Mouse (Mus musculus) G1E (cell line): Measurements from ENCODE around the gene Art2b. TPM values are rescaled to one million over a fixed set of nuclear protein-coding genes. Genes with fewer than 3 reads are reported as not detected.
A peak's percentile ranks its signal among the peaks of the same experiment; 100 is the strongest.

Experiments
- ATAC-seq: 2 replicates; pipeline ENCODE4 v1.8.0; 2016; ENCODE audit warnings: mild to moderate bottlenecking; ENCODE audit not compliant: insufficient number of reproducible peaks, poor library complexity, low FRiP score, severe bottlenecking; ENCODE audit errors: extremely low read depth
- DNase-seq: peaks from one replicate; pipeline ENCODE4 v3.0.0; 2012; ENCODE audit warnings: low spot score
- H3K27me3 ChIP-seq: 2 replicates; pipeline ENCODE4 v1.6.1; 2012; ENCODE audit warnings: mild to moderate bottlenecking, low read length, inconsistent platforms; ENCODE audit not compliant: insufficient read depth
- H3K36me3 ChIP-seq: replicated peaks from 2 replicates; pipeline ENCODE3; 2012; ENCODE audit warnings: mild to moderate bottlenecking, inconsistent platforms
- H3K4me1 ChIP-seq: 2 replicates; pipeline ENCODE4 v1.6.1; 2012; ENCODE audit warnings: low read depth, low read length, inconsistent platforms, mixed read lengths; ENCODE audit not compliant: insufficient read depth
- H3K4me3 ChIP-seq: 2 replicates; pipeline ENCODE4 v1.5.1; 2012; ENCODE audit warnings: low read depth, mild to moderate bottlenecking, inconsistent platforms, low read length, moderate library complexity, mixed read lengths
- H3K9me3 ChIP-seq: replicated peaks from 2 replicates; pipeline ENCODE4 v1.6.1; 2012; ENCODE audit warnings: inconsistent platforms
- CTCF ChIP-seq: IDR thresholded peaks from 2 replicates; pipeline ENCODE4 v1.5.1; 2012; ENCODE audit warnings: low read depth, low read length, inconsistent platforms, mixed read lengths
- GATA1 ChIP-seq: IDR thresholded peaks from 2 replicates; pipeline ENCODE4 v1.6.1; 2012; ENCODE audit warnings: borderline replicate concordance, low read length, inconsistent platforms, mixed read lengths
- GATA2 ChIP-seq: IDR thresholded peaks from 2 replicates; pipeline ENCODE4 v1.6.1; 2012; ENCODE audit warnings: low read depth, low read length, inconsistent platforms, borderline replicate concordance
- POLR2AphosphoS5 ChIP-seq: IDR thresholded peaks from 2 replicates; pipeline ENCODE4 v1.6.1; 2012; ENCODE audit warnings: low read depth, low read length, inconsistent platforms; ENCODE audit not compliant: insufficient replicate concordance
- TAL1 ChIP-seq: conservative IDR thresholded peaks from 2 replicates; pipeline ENCODE4 v1.6.1; 2012; ENCODE audit warnings: low read depth, low read length, inconsistent platforms, mixed read lengths
- polyA plus RNA-seq: library from polyadenylated mRNA; stranded (reverse); fragments of >175 nt; gene quantifications from 2 replicates; pipeline ENCODE4 v1.2.3, GENCODE M21; 2012
- total RNA-seq, 2 experiments: library from RNA; stranded (forward) in 1 of 2; stranded (reverse) in 1 of 2; fragments of 200-1000 nt in 1 of 2; fragments of >200 nt in 1 of 2; fragmentation: Nextera tagmentation in 1 of 2; gene quantifications; 2 replicates each; pipeline ENCODE4 v1.2.3; 2014 to 2017

Art2b gene
- total and polyA plus RNA-seq, 3 experiments = not detected

DNA sequence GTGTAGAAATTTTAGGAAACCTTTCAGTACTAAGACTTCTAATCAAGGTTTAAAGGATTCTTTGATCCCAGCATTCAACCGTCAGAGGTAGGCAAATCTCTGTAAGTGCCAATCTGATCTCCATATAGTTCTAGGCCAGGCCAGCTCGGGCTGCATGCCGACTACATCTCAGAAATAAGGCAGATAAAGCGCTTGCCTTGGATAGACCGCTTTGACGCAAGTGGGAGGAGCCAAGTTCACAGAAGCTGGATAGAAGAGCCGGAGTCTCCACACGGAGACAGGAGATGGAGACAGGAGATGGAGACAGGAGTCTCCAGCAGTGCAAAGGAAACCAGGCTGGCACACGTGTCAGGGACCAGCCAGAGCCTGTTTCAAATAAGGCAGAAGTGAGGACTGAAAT lies 45.6 kb downstream of the Art2b start:
- no peaks in the 10 kb centered on the region for H3K9me3 ChIP-seq
- no peaks in the 10 kb centered on the region for H3K4me1 ChIP-seq
- TF ChIP-seq CTCF (no peak), POLR2AphosphoS5 (no peak), GATA2 (no peak), GATA1 (no peak), TAL1 (no peak)
- H3K4me3 ChIP-seq = no peak overlapping the region
- no peak for DNase-seq
- ATAC-seq = no peak
- no peaks in the 10 kb centered on the region for H3K36me3 ChIP-seq
- H3K27me3 ChIP-seq = peaks cover 6% of the 10 kb centered on the region; the same call in 1 of the 2 replicates

DNA sequence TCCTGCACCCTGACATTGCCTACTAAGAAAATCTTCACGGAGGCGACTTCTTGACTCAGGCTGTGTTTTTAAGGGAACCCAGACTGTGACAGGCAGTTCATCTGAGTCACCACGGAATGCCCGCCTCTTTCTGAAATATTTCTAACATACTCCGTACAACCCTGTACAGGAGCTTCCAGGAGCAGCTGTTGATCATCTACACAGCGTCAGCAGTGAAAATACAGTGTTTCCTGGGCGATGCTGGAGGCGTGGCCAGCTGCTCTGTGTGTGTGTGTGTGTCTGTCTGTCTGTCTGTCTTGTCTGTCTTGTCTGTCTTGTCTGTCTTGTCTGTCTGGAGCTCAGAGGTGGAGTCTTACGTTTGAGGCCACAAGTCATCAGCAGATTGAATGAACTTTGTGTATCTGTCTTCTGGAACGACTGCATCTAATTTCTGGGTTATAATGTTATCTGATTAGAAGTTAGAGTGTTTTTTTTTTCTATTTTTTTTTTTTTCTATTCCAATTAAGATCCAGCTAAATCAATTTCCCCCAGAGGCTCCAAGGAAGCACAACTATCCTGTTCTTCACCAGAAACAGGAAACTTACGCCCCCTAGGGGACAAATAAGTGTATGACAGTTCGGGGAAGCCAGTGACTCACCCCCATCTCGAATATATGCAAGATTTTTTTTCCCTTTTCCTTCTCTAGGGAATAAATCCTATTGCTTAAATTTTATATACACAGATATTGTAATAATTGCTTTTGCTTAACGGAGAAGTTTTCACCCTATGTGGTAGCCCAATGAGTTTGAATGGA lies 47.1 kb downstream of the Art2b start:
- no peak for ATAC-seq
- H3K27me3 ChIP-seq = peaks cover 9% of the 10 kb centered on the region
- H3K9me3 ChIP-seq = no peaks in the 10 kb centered on the region
- H3K4me3 ChIP-seq = no peak overlapping the region
- no peaks in the 10 kb centered on the region for H3K36me3 ChIP-seq
- H3K4me1 ChIP-seq = no peaks in the 10 kb centered on the region
- DNase-seq = peak; percentile 8
- 0 out of 2 replicates have a peak, but pooled peaks have one; percentile 18 for TF ChIP-seq CTCF
- TF ChIP-seq GATA2 = no peak
- TF ChIP-seq POLR2AphosphoS5 = no peak
- no peak for TF ChIP-seq TAL1
- no peak for TF ChIP-seq GATA1

DNA sequence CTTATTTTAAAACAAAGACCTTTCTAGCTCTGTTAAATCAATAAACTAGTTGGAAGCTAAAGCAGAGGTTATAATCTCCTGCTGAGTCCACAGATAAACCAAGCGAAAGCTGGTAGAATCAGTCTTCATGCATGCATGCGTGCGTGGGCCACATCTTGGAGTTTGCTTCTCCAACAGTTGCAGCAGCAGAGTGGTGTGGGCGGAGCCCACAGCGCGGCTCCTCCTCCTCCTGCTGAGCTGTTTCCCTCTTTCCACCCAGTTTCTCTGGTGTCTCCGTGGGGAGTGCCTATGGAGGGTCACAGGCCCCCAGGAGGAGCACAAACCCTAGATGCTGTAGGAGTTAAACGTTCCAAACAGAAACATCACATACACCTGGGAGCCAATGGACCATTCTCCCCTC lies 47.9 kb downstream of the Art2b start:
- ATAC-seq = no peak
- TF ChIP-seq POLR2AphosphoS5 (no peak), GATA2 (no peak), GATA1 (no peak), TAL1 (no peak), CTCF (no peak)
- Histone ChIP-seq H3K4me1 (no peaks in the 10 kb centered on the region), H3K4me3 (no peak overlapping the region), H3K9me3 (no peaks in the 10 kb centered on the region), H3K36me3 (no peaks in the 10 kb centered on the region), H3K27me3 (peaks cover 8% of the 10 kb centered on the region)
- DNase-seq = no peak

DNA sequence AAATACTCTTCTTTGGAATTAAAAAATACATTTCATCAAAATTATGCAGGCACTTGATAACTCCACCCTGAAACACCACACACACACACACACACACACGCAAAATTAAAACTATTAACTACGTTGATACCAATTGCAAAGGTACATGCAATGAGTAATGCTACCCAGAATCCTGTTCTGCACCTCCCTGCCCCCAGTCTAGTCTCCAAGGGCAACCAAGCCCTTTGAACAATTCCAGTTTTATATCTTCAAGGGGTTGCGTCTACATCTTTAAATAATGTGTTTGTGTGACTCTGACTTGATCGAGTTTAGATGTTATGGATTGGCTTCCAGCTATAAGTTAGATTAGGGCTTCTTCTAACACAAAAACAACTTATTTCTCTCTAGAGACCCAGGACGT lies 49.9 kb downstream of the Art2b start:
- no peak for DNase-seq
- no peaks in the 10 kb centered on the region for H3K4me1 ChIP-seq
- H3K9me3 ChIP-seq = no peaks in the 10 kb centered on the region
- ATAC-seq = no peak
- peaks cover 8% of the 10 kb centered on the region for H3K27me3 ChIP-seq
- TF ChIP-seq GATA2 = no peak
- no peak for TF ChIP-seq GATA1
- no peak for TF ChIP-seq POLR2AphosphoS5
- no peak for TF ChIP-seq TAL1
- TF ChIP-seq CTCF = no peak
- H3K36me3 ChIP-seq = no peaks in the 10 kb centered on the region
- H3K4me3 ChIP-seq = no peak overlapping the region

DNA sequence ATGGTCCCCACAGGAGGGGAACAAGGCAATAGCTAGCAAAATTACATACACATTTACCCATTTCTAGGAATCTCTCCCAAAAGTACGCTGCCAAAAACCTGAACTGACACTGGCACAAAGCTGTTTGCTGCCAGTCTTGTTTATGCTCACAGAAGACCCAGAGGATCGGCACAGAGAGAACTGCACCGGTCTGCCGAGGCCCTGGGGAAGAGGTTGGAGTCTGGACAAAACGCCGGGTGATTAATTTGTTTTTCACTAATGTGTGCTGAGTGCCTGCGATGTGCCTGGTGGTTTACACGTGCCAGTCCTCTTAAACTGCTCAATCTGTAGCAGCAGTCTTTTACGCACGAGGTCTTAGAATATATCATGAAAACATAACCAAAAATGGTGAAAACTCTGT lies 50.3 kb downstream of the Art2b start:
- peaks cover 8% of the 10 kb centered on the region for H3K27me3 ChIP-seq
- H3K36me3 ChIP-seq = no peaks in the 10 kb centered on the region
- no peak overlapping the region for H3K4me3 ChIP-seq
- no peak for ATAC-seq
- no peaks in the 10 kb centered on the region for H3K4me1 ChIP-seq
- TF ChIP-seq CTCF = no peak
- TF ChIP-seq GATA2 = no peak
- TF ChIP-seq POLR2AphosphoS5 = no peak
- TF ChIP-seq GATA1 = no peak
- no peak for TF ChIP-seq TAL1
- DNase-seq = no peak
- H3K9me3 ChIP-seq = no peaks in the 10 kb centered on the region

DNA sequence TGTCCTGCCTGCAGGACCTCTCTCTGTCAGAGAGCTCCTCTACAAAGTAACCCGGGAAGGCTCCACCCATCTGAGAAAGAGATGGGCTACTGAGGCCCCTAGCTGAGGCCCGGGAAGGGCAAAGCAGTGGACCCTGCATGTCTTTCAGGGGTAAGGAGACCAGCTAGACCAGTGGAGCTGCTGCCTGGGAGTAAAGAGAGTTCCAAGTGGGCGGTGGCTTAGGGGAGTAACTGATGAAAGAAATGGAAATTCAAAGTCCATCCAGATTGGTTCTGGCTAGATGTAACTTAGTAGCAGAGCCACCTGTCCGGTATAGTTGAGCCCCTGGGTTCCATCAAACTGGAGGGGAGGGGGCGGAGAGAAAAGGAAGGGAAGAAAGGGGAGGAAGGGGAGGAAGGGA lies 51.0 kb downstream of the Art2b start:
- TF ChIP-seq CTCF (no peak), TAL1 (no peak), GATA2 (no peak), POLR2AphosphoS5 (no peak), GATA1 (no peak)
- no peaks in the 10 kb centered on the region for H3K9me3 ChIP-seq

More for the DNA sequence above, 51.0 kb downstream of the Art2b start:
- no peak for ATAC-seq
- Histone ChIP-seq H3K4me1 (no peaks in the 10 kb centered on the region), H3K27me3 (peaks cover 5% of the 10 kb centered on the region), H3K36me3 (no peaks in the 10 kb centered on the region), H3K4me3 (no peak overlapping the region)
- DNase-seq = no peak

Other genes with a start within 250 kb of the Art2b start
- gene Arap1, start 237.5 kb downstream of the Art2b start, total RNA-seq (2014; fragmentation: Nextera tagmentation) = 39.7 and 67.6 TPM in 2 replicates
- 102 and 115 TPM in 2 replicates for gene Arap1, start 237.5 kb downstream of the Art2b start, total RNA-seq (2017)
- gene Arap1, start 237.5 kb downstream of the Art2b start, polyA plus RNA-seq = 55.1 and 62.0 TPM in 2 replicates
- not detected in 2 replicates for gene Gm45837, start 174.7 kb downstream of the Art2b start, total RNA-seq (2014; fragmentation: Nextera tagmentation)
- gene Gm45837, start 174.7 kb downstream of the Art2b start, total RNA-seq (2017) = not detected in 2 replicates
- 0.02 and 0.03 TPM in 2 replicates for gene Gm45837, start 174.7 kb downstream of the Art2b start, polyA plus RNA-seq
- not detected in 2 replicates for gene Pde2a, start 163.9 kb downstream of the Art2b start, total RNA-seq (2014; fragmentation: Nextera tagmentation)
- gene Pde2a, start 163.9 kb downstream of the Art2b start, total RNA-seq (2017) = 0.12 and 0.55 TPM in 2 replicates
- gene Pde2a, start 163.9 kb downstream of the Art2b start, polyA plus RNA-seq = not detected in 2 replicates
- gene Clpb, start 78.0 kb upstream of the Art2b start, total RNA-seq (2014; fragmentation: Nextera tagmentation) = 17.5 and 25.6 TPM in 2 replicates
- 23.1 and 29.9 TPM in 2 replicates for gene Clpb, start 78.0 kb upstream of the Art2b start, total RNA-seq (2017)
- gene Clpb, start 78.0 kb upstream of the Art2b start, polyA plus RNA-seq = 20.2 and 30.2 TPM in 2 replicates
- gene Phox2a, start 232.7 kb upstream of the Art2b start, total RNA-seq (2014; fragmentation: Nextera tagmentation) = not detected in 2 replicates
- gene Phox2a, start 232.7 kb upstream of the Art2b start, total RNA-seq (2017) = 0.27 TPM in 1 of 2 replicates, not detected in the other
- not detected in 2 replicates for gene Phox2a, start 232.7 kb upstream of the Art2b start, polyA plus RNA-seq